Mouse (Mus musculus) MEL (cell line): Measurements from ENCODE around the gene Nrip1.

Source experiments
- CTCF ChIP-seq, 3 experiments: IDR thresholded peaks in 2 of 3; conservative IDR thresholded peaks in 1 of 3; 2 replicates each; pipeline ENCODE4 v1.5.1; 2011 to 2012; ENCODE audit warnings: low read length in 3 of 3, low read depth in 2 of 3, mild to moderate bottlenecking in 2 of 3, improper control_type of control experiment in 1 of 3, inconsistent platforms in 1 of 3, mixed read lengths in 1 of 3, moderate library complexity in 1 of 3; ENCODE audit not compliant: control insufficient read depth in 1 of 3, insufficient read depth in 1 of 3, poor library complexity in 1 of 3, severe bottlenecking in 1 of 3
- EP300 ChIP-seq, 2 experiments: IDR thresholded peaks; 2 replicates each; pipeline ENCODE4 v1.6.1; 2011; ENCODE audit warnings: improper control_type of control experiment in 2 of 2, low read length in 2 of 2, low read depth in 1 of 2, mild to moderate bottlenecking in 1 of 2
- ETS1 ChIP-seq: IDR thresholded peaks from 2 replicates; pipeline ENCODE4 v1.6.1; 2012; ENCODE audit warnings: low read depth, mild to moderate bottlenecking, inconsistent platforms, low read length, improper control_type of control experiment, moderate library complexity
- HCFC1 ChIP-seq: IDR thresholded peaks from 2 replicates; pipeline ENCODE4 v1.6.1; 2012; ENCODE audit warnings: low read depth, mild to moderate bottlenecking, inconsistent platforms, low read length, improper control_type of control experiment, moderate library complexity
- KAT2A ChIP-seq: conservative IDR thresholded peaks from 2 replicates; pipeline ENCODE4 v1.6.1; 2012; ENCODE audit warnings: low read depth, low read length, improper control_type of control experiment, inconsistent platforms
- MYC ChIP-seq: IDR thresholded peaks from 2 replicates; pipeline ENCODE4 v1.6.1; 2011; ENCODE audit warnings: low read depth, mild to moderate bottlenecking, low read length, improper control_type of control experiment, moderate library complexity
- POLR2A ChIP-seq, 2 experiments: IDR thresholded peaks; 2 replicates each; pipeline ENCODE4 v1.6.1; 2011 to 2012; ENCODE audit warnings: low read length in 2 of 2, mild to moderate bottlenecking in 2 of 2, control low read depth in 1 of 2, improper control_type of control experiment in 1 of 2, low read depth in 1 of 2, moderate library complexity in 1 of 2; ENCODE audit not compliant: control insufficient read depth in 1 of 2, insufficient read depth in 1 of 2, poor library complexity in 1 of 2
- POLR2AphosphoS5 ChIP-seq: IDR thresholded peaks from 2 replicates; pipeline ENCODE4 v1.6.1; 2012; ENCODE audit warnings: low read depth, borderline replicate concordance, mild to moderate bottlenecking, inconsistent platforms, low read length, moderate library complexity, mixed read lengths
- SIN3A ChIP-seq: IDR thresholded peaks from 2 replicates; pipeline ENCODE4 v1.6.1; 2012; ENCODE audit warnings: low read length, improper control_type of control experiment, inconsistent platforms
- USF2 ChIP-seq, 2 experiments: IDR thresholded peaks; 2 replicates each; pipeline ENCODE4 v1.6.1; 2011 to 2012; ENCODE audit warnings: improper control_type of control experiment in 2 of 2, low read length in 2 of 2, borderline replicate concordance in 1 of 2, inconsistent platforms in 1 of 2, low read depth in 1 of 2, mild to moderate bottlenecking in 1 of 2; ENCODE audit not compliant: insufficient read depth in 1 of 2
- ZKSCAN1 ChIP-seq: IDR thresholded peaks from 2 replicates; pipeline ENCODE4 v1.6.1; 2012; ENCODE audit warnings: low read depth, mild to moderate bottlenecking, inconsistent platforms, low read length, improper control_type of control experiment, moderate library complexity
- ZMIZ1 ChIP-seq: IDR thresholded peaks from 2 replicates; pipeline ENCODE4 v1.6.1; 2012; ENCODE audit warnings: low read depth, mild to moderate bottlenecking, inconsistent platforms, low read length, improper control_type of control experiment, moderate library complexity
- ZNF384 ChIP-seq: IDR thresholded peaks from 2 replicates; pipeline ENCODE4 v1.6.1; 2012; ENCODE audit warnings: low read depth, mild to moderate bottlenecking, inconsistent platforms, low read length, improper control_type of control experiment

DNA sequence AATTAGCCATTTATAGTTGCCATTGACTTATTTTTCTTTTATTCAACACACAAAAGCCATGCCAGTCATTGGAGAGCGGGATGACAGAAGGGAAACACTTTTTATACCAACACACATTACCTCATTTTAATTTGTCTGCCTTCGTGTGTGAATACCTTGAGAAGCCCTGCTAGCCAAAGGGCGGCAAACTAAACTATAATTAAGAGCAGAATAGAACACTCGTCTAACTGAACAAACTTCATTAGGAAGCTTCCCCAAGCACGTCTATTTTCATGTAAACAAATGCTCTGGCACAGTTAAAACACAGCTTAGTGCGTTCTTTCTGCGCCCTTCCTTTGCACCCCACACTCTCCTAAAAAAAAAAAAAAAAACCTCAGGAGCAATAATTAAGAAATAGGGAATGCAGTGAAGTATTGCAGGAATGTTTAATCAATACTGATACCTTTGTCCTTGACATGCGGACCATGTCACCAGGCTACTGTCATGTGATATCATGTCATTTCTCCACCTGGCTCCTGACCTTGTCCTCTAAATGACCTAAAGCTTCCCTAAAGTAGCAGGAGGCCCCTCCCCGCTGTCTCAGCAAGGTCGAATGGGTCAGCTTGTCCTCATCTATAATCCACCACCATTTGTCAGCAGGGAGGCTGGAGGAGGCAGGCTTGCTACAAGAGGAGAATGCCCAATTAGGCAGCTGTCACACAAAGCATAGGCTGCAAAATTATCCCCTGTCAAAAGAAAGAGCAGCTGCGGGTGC is 54.1 kb downstream of the Nrip1 start:
- TF ChIP-seq ETS1 (no peak), ZKSCAN1 (no peak), CTCF (IDR thresholded peaks at IDR 0.05 in 2 of 3, conservative IDR thresholded peaks at IDR 0.05 in 1 of 3; ENCODE audit: control insufficient read depth in 1 of 3, insufficient read depth in 1 of 3, low read depth in 2 of 3, low read length in 3 of 3, poor library complexity in 1 of 3, severe bottlenecking in 1 of 3) (no peak), KAT2A (no peak), ZNF384 (no peak), HCFC1 (no peak), ZMIZ1 (no peak), USF2 (IDR thresholded peaks at IDR 0.05; ENCODE audit: borderline replicate concordance in 1 of 2, insufficient read depth in 1 of 2, low read depth in 1 of 2, low read length in 2 of 2) (no peak), POLR2A (IDR thresholded peaks at IDR 0.05; ENCODE audit: control insufficient read depth in 1 of 2, insufficient read depth in 1 of 2, low read depth in 1 of 2, low read length in 2 of 2, poor library complexity in 1 of 2) (no peak), EP300 (IDR thresholded peaks at IDR 0.05; ENCODE audit: low read depth in 1 of 2, low read length in 2 of 2) (no peak), MYC (no peak), POLR2AphosphoS5 (no peak), SIN3A (no peak)
